Mouse (Mus musculus) thymus, adult 2 months (tissue): ENCODE results near the gene Ptpn18.

Experiments
- CTCF ChIP-seq: fragments of 200-500 bp; IDR thresholded peaks from 2 replicates; pipeline ENCODE4 v1.5.1; 2012; ENCODE audit warnings: mild to moderate bottlenecking, control low read depth, low read length, moderate library complexity, borderline replicate concordance; ENCODE audit not compliant: control insufficient read depth, poor library complexity, insufficient read depth; ENCODE audit errors: extremely low read depth
- POLR2A ChIP-seq: fragments of 200-500 bp; IDR thresholded peaks from 2 replicates; pipeline ENCODE4 v1.6.1; 2012; ENCODE audit warnings: mild to moderate bottlenecking, low read length, control low read depth, moderate library complexity; ENCODE audit not compliant: control insufficient read depth, poor library complexity, insufficient read depth; ENCODE audit errors: extremely low read depth

- TF ChIP-seq POLR2A (no peak), CTCF (no peak)
Measured at GRCm38 (mm10) chr1:34468500-34468899, 8.9 kb downstream of the Ptpn18 start.
